Mouse (Mus musculus) c-Kit-positive CD71-positive TER-119-negative erythroid progenitor cells, embryonic 14.5 days (primary cell): ENCODE measurements around the gene Zfp691.

ENCODE experiments used
- DNase-seq: peaks from one replicate; pipeline ENCODE4 v3.0.0-alpha.2; 2013; ENCODE audit warnings: low read depth

Zfp691 gene

DNA sequence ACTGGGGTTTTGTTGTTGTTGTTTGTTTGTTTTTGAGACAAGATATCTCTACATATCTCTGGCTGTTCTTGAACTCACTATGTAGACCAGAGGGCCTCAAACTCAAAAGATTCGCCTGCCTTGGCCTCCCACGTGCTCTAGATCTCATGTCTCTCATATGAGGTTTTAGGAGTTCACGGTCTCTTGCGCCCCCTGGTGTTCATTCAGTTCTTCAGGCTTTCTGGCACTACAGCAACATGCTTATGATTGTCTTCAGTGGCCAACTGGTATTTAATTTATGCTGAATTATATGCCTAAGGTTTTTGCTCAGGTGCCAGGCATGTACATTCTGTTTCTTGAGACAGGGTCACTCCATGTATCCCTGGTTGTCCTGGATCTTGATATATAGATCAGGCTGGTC lies 6.3 kb downstream of the Zfp691 start:
- peak; percentile 88 for DNase-seq

DNA sequence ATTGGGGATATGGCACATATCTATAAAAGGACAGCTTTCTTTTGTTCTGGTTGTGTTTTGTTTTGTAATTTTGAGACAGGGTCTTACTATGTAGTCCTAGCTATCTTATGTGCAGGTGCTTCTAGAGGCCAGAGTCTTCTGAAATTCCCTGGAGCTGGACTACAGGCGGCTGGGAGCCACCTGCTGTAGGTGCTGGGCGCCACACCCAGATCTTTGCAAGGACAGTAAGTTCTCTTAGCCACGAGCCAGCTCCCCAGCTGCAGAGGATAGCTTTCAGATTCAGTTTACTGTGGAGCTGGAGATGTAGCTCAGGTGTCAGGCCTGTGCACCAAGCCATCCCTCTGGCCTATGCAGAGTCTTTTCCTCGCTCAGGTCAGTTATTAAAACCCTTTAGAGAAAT lies 6.9 kb downstream of the Zfp691 start:
- no peak for DNase-seq

DNA sequence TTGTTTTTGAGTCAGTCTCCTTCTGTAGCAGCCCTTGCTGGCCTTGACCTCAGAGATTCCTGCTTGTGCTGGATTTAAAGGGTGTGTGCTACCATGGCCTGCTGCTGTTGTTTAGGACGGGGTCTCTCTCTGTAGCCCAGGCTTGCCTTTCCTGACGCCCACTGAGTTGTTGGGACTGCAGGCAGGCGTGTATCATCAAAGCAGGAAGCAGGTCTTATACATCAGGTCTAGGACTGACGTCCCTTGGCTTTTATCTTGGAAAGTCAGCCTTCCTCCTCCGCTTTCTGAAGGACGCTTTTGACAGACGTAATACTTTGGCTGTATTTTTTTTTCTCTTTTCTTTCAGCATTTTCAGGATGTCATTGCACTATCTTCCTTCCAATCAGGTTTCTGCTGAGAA lies 8.1 kb downstream of the Zfp691 start:
- DNase-seq = no peak

DNA sequence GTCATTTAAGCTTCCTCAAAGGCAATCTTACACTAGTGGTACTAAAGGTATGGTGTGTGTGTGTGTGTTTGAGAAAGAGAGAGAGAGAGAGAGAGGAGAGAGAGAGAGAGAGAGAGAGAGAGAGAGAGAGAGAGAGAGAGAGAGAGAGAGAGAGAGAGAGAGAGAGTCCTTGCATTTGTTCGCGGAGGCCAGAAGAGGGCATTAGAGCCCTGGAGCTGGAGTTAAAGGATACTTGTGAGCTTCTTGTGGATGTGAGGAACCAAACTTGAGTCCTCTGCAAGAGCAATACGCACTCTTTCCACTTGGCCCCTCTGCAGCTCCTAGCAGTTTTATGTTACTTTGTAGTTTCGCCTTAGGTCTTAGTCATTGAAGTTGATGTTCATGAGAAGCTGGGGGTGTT lies 11.0 kb downstream of the Zfp691 start:
- DNase-seq = no peak

DNA sequence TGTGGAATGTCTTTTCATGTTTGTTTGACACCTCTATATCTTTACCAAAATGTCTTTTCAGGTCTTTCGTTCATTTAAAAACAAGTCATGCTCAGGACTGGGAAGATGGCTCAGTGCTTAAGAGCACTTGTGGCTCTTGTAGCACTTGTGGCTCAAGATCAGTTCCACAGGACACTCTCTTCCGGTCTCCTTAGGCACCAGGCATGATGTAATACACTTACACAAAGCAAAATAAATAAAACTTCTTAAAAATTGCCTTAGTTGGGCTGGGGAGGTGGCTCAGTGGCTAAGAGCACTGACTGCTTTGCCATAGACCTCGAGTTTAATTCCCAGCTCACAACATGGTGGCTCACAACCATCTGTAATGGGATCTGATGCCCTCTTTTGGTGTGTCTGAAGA lies 12.6 kb downstream of the Zfp691 start:
- no peak for DNase-seq

DNA sequence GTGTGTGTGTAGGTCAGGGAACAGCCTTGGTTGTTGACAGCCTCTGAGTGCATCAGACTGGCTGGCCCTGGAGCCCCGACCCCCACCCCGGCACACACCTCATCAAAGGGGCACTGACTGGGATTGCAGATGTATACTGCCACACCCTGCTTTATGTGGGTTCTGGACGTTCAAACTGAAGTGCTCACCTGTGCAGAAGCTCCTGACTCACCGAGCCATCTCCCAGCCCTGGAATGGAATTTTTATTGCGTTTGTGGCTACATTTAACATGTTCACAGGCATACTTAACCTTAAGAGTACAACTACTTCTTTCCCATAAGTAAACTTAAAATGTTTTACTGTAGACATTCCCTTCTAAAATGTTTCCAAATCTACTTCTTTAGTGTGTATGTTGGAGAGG lies 16.1 kb downstream of the Zfp691 start:
- DNase-seq = no peak

DNA sequence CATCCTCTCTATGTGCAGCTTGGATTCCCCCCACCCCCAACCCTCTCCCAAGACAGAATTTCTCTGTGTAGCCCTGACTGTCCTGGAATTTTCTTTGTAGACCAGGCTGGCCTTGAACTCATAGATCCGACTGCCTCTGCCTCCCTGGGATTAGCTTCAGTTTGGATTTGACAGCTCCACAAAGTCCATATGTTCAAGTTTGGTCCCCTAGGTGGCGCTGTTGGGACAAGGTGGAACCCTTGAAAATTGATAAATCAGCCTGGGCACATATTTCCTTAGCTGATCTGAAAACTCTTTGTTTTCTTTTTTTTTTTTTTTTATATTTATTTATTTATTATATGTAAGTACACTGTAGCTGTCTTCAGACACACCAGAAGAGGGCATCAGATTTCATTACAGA lies 16.8 kb downstream of the Zfp691 start:
- peak; percentile 71 for DNase-seq

DNA sequence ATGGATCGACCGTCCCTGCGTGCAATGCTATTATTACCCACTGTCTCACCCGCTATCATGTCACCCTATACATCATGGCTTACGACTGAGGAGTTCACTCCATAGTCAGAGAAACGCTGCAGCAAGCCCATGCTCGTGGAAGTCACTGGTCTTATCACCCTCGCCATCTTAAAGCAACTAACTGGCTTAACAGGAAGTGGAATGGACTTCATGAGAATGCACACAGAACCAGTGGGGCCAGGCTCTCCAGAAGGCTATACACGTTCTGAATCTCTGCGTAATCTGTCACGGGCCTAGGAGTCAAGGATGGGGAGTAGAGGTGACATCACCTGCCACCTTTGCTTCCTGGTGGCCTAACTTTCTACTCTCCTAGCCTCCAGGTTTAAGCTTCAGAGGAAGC lies 25.3 kb downstream of the Zfp691 start:
- no peak for DNase-seq

DNA sequence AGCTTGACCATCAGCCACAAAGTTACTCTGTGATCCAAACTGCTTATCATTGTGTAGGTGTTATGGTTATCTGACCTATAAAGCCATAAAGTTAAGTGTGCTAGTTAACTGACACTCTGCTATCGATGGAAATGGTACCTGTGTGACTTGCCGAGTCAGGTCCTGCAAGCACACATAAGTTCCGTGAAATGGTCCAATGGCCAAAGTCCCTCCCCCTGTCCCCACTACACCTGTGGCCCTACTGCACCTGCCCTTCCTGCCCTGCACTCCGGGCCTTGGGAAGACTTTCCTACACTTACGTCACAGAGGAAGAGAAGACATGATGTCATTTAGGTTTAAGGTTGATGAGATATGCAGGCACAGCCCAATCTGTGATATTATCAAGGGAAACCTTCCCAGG lies 26.6 kb downstream of the Zfp691 start:
- no peak for DNase-seq

- DNase-seq = no peak
Observed at GRCm38 (mm10) chr4:119146816-119147215, 27.2 kb downstream of the Zfp691 start.

DNA sequence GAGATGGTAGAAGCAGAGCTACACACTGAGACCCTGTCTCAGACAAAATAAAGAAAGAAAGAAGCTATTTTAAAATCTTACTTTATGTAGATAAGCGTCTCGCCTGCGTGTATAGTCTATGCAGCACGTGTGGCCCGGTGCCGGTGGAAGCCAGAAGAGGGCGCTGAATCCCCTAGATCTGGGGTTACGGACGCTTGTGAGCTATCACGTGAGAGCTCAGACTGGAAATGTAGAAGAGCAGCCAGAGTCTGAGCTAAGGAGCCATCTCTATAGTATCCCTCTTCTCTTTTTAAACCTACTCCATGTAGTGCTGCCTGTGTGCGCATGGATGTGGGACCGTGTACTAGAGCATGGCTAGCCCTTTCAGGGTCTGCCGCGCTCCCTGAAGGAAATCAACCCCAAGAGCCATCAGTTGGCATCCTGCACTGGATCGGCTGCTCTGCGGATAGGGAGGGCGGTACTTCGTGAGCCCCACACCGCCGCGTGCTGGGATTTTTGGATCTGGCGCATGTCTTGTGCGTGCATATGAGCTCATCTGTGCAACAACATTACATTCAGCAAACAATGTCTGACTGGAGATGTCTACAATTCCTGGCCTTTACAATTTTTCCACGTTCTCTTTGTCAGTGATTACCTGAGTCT lies 31.6 kb downstream of the Zfp691 start:
- DNase-seq = peak; percentile 82

GRCm38 (mm10) chr4:119141191-119141590 lies 32.8 kb downstream of the Zfp691 start:
- DNase-seq = no peak

DNA sequence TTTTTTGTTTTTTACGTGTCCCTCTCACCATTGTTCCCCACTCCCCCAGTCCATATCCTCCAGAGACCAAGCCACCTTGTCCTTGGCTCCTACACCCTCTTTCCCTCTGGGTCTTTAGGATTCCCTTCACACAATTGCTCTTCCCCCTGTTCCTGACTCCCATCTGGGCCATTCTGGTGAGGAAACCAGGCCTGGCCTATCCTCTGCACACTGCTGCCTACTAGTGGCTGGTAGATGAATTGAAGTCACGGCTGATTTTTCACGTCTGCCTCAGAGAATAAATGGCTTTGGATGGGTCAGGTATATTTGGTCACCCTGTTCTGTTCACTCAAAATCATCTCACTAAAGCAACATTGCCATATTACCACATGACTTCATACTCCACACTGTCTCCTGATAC lies 33.9 kb downstream of the Zfp691 start:
- DNase-seq = peak; percentile 53

- DNase-seq = no peak
Observed at GRCm38 (mm10) chr4:119138776-119139175, 35.2 kb downstream of the Zfp691 start.

GRCm38 (mm10) chr4:119138171-119138570 lies 35.8 kb downstream of the Zfp691 start:
- DNase-seq = no peak

DNA sequence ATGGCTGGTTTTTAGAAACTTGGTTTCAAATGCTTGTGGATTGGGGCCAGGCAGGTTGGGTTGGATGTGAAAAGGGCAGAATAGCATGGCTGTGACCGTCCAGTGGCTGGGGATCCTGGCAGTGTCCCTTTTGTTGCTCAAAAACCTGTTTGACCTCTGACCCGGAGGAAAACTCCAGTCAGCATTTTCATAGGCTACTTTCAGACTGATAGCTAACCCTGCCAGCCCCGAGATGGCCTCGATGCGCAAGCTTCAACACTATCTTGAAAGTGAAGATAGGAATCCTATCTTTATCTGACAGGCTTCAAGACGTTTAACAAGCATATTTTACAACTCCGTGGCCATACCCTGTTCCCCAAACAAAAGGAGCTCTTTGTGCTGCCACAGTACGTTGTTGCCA lies 36.7 kb downstream of the Zfp691 start:
- no peak for DNase-seq

- DNase-seq = no peak
Observed at GRCm38 (mm10) chr4:119133860-119134259, 40.1 kb downstream of the Zfp691 start.

- DNase-seq = no peak
Observed at GRCm38 (mm10) chr4:119133306-119133705, 40.7 kb downstream of the Zfp691 start.

GRCm38 (mm10) chr4:119131189-119131910 lies 42.6 kb downstream of the Zfp691 start:
- DNase-seq = no peak

DNA sequence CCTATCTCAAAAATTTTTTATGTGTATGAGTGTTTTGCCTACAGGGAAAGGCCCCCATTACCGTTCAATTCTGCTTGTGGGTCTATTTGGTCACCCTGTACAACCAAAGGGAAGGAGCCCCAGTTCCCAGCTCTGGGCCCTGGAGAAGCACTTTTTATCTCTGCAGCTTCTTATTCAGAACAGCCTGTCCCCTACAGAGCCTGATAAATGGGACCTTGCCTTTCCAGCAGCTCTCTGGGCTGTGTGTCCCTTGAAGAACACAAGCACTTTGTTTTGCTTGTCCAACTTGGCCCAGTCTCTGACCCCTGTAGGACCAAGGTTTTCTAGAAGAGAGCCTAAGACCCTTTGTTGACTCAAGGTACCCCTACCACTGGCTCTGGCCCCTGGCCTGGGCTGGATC lies 44.9 kb downstream of the Zfp691 start:
- no peak for DNase-seq

- DNase-seq = no peak
Observed at GRCm38 (mm10) chr4:119128547-119128946, 45.4 kb downstream of the Zfp691 start.

- DNase-seq = no peak
Observed at GRCm38 (mm10) chr4:119127229-119127628, 46.8 kb downstream of the Zfp691 start.

DNA sequence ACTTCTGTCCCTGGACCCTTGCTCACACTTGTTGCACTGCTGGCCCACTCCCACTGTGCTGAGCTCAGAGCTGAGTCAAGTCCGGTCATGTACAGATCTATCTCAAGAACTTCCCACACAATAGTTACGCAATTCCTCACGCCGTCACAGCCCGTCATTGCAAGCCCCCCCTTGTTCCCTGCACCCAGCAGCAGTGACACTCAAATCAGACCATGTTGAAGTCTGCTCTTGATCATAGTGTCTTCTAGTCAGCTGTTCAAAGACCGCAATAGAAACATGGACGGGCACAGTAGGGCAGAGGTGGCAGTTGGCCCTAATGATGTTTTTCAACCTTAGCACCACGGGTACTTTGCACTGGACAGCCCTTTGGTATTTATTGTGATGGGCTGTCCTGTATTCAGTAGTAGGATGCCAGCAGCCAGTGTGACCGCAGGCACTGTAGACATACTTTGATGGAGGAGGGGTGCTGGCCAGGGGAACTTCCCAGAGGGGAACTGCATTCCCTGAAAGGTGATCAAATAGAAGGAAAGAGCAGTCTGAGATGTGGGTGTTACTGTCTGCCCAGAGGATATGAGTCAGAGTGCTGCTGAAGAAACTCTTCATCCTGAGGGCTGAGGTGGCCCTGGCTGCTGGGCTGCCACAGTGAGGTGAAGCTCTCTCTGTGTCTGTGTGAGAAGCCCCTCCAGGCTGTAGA lies 48.3 kb downstream of the Zfp691 start:
- DNase-seq = no peak
